Mouse (Mus musculus): Measurements from ENCODE around the gene Trak2.
"Not testable (repeated sequence)": the region's sequence is repeated elsewhere in the genome, so short reads cannot be mapped to it uniquely, and the experiment has no call there.

Gene Trak2

GRCm38 (mm10) chr1:58973366-58974221 is at the start of gene Trak2, which contains the start of gene Stradb:
Trak2 (minus strand) TSS chr1:58973430.
Stradb (plus strand) TSS chr1:58973522.
- peak; percentile 93 for DNase-seq (ENCODE audit: low spot score)

- DNase-seq (ENCODE audit: low spot score) = no peak
These were observed 48.3 kb upstream of the Trak2 start for GRCm38 (mm10) chr1:59021556-59021955.

- DNase-seq (ENCODE audit: low spot score) = no peak
These were observed 36.0 kb upstream of the Trak2 start for GRCm38 (mm10) chr1:59009250-59009649.

- no peak for DNase-seq (ENCODE audit: low spot score)
These were observed 22.1 kb upstream of the Trak2 start for GRCm38 (mm10) chr1:58995313-58995712.

- DNase-seq (ENCODE audit: low spot score) = no peak
These were observed 20.5 kb upstream of the Trak2 start for GRCm38 (mm10) chr1:58993723-58994122.

GRCm38 (mm10) chr1:58993144-58993543 is 19.9 kb upstream of the Trak2 start:
- no peak for DNase-seq (ENCODE audit: low spot score)

GRCm38 (mm10) chr1:58984586-58984985 is 11.4 kb upstream of the Trak2 start:
- DNase-seq (ENCODE audit: low spot score) = no peak

- DNase-seq (ENCODE audit: low spot score) = no peak
These were observed 9.0 kb upstream of the Trak2 start for GRCm38 (mm10) chr1:58982276-58982675.

GRCm38 (mm10) chr1:58972851-58973365 is 322 bp downstream of the Trak2 start:
- no peak for DNase-seq (ENCODE audit: low spot score)

- DNase-seq (ENCODE audit: low spot score) = no peak
These were observed 2.1 kb downstream of the Trak2 start for GRCm38 (mm10) chr1:58971097-58971496.

- no peak for DNase-seq (ENCODE audit: low spot score)
These were observed 3.2 kb downstream of the Trak2 start for GRCm38 (mm10) chr1:58970054-58970453.

- no peak for DNase-seq (ENCODE audit: low spot score)
These were observed 5.7 kb downstream of the Trak2 start for GRCm38 (mm10) chr1:58967534-58967933.

- no peak for DNase-seq (ENCODE audit: low spot score)
These were observed 10.4 kb downstream of the Trak2 start for GRCm38 (mm10) chr1:58962865-58963264.

GRCm38 (mm10) chr1:58962418-58962817 is 10.8 kb downstream of the Trak2 start:
- DNase-seq (ENCODE audit: low spot score) = no peak

- DNase-seq (ENCODE audit: low spot score) = no peak
These were observed 11.9 kb downstream of the Trak2 start for GRCm38 (mm10) chr1:58961152-58961893.

- DNase-seq (ENCODE audit: low spot score) = no peak
These were observed 13.5 kb downstream of the Trak2 start for GRCm38 (mm10) chr1:58959682-58960081.

GRCm38 (mm10) chr1:58958789-58959526 is 14.3 kb downstream of the Trak2 start:
- not testable (repeated sequence) for DNase-seq (ENCODE audit: low spot score)

GRCm38 (mm10) chr1:58957931-58958330 is 15.3 kb downstream of the Trak2 start:
- no peak for DNase-seq (ENCODE audit: low spot score)

- DNase-seq (ENCODE audit: low spot score) = no peak
These were observed 17.0 kb downstream of the Trak2 start for GRCm38 (mm10) chr1:58956229-58956628.

- DNase-seq (ENCODE audit: low spot score) = no peak
These were observed 17.5 kb downstream of the Trak2 start for GRCm38 (mm10) chr1:58955716-58956115.

GRCm38 (mm10) chr1:58954578-58955410 is 18.4 kb downstream of the Trak2 start:
- DNase-seq (ENCODE audit: low spot score) = no peak

Measured in urinary bladder, postnatal 14 days (tissue).